Mouse (Mus musculus) myocyte (in vitro differentiated cells): ENCODE results near the gene Rbm47. TPM values are rescaled to one million over a fixed set of nuclear protein-coding genes. Genes with fewer than 3 reads are reported as not detected.

ENCODE experiments used
- H3K27me3 ChIP-seq: one replicate; pipeline ENCODE4 v1.6.1; 2011; ENCODE audit not compliant: control insufficient read depth, insufficient read depth, insufficient read length
- H3K36me3 ChIP-seq: one replicate; pipeline ENCODE4 v1.6.1; 2011; ENCODE audit not compliant: control insufficient read depth, insufficient read depth
- H3K4me2 ChIP-seq: one replicate; pipeline ENCODE4 v1.6.1; 2011; ENCODE audit warnings: low read depth, control low read depth
- H3K4me3 ChIP-seq: one replicate; pipeline ENCODE4 v1.5.1; 2011; ENCODE audit warnings: mild to moderate bottlenecking, control low read depth, moderate library complexity
- H3K79me2 ChIP-seq: one replicate; pipeline ENCODE4 v1.6.1; 2011; ENCODE audit not compliant: control insufficient read depth, insufficient read depth
- H3ac ChIP-seq: one replicate; pipeline ENCODE4 v1.6.1; 2011; ENCODE audit not compliant: control insufficient read depth, insufficient read length
- CEBPB ChIP-seq: IDR thresholded peaks from 2 replicates; pipeline ENCODE4 v1.6.1; 2011; ENCODE audit warnings: mild to moderate bottlenecking, moderate library complexity; ENCODE audit not compliant: poor library complexity, insufficient read depth, severe bottlenecking
- E2F4 ChIP-seq: IDR thresholded peaks from one replicate; pipeline ENCODE4 v1.6.1; 2011; ENCODE audit warnings: mild to moderate bottlenecking, control low read depth, moderate library complexity; ENCODE audit not compliant: insufficient read depth
- MAX ChIP-seq: IDR thresholded peaks from one replicate; pipeline ENCODE4 v1.6.1; 2011; ENCODE audit warnings: low read depth, mild to moderate bottlenecking, control low read depth
- MYOD1 ChIP-seq, 3 experiments: IDR thresholded peaks; one replicate each; pipeline ENCODE4 v1.6.1; 2011; ENCODE audit warnings: control low read depth in 2 of 3, low read depth in 2 of 3, mild to moderate bottlenecking in 2 of 3, moderate library complexity in 1 of 3; ENCODE audit not compliant: insufficient read length in 2 of 3, control insufficient read depth in 1 of 3
- MYOG ChIP-seq, 3 experiments: IDR thresholded peaks; one replicate each; pipeline ENCODE4 v1.6.1; 2011; ENCODE audit warnings: control low read depth in 2 of 3, low read depth in 2 of 3, mild to moderate bottlenecking in 2 of 3; ENCODE audit not compliant: insufficient read length in 2 of 3, control insufficient read depth in 1 of 3, insufficient read depth in 1 of 3
- POLR2A ChIP-seq: IDR thresholded peaks from one replicate; pipeline ENCODE4 v1.6.1; 2011; ENCODE audit warnings: low read depth, mild to moderate bottlenecking, control low read depth, moderate library complexity; ENCODE audit not compliant: insufficient read length
- POLR2AphosphoS2 ChIP-seq: IDR thresholded peaks from one replicate; pipeline ENCODE4 v1.6.1; 2011; ENCODE audit warnings: low read depth, control low read depth; ENCODE audit not compliant: insufficient read length
- REST ChIP-seq: IDR thresholded peaks from one replicate; pipeline ENCODE4 v1.6.1; 2011; ENCODE audit warnings: mild to moderate bottlenecking, control low read depth, moderate library complexity; ENCODE audit not compliant: insufficient read depth, insufficient read length
- SRF ChIP-seq: IDR thresholded peaks from one replicate; pipeline ENCODE4 v1.6.1; 2011; ENCODE audit warnings: low read depth; ENCODE audit not compliant: control insufficient read depth, insufficient read length
- TCF12 ChIP-seq: IDR thresholded peaks from one replicate; pipeline ENCODE4 v1.6.1; 2011; ENCODE audit warnings: mild to moderate bottlenecking, control low read depth; ENCODE audit not compliant: poor library complexity, insufficient read depth, severe bottlenecking
- TCF3 ChIP-seq: IDR thresholded peaks from one replicate; pipeline ENCODE4 v1.6.1; 2011; ENCODE audit warnings: low read depth, control low read depth; ENCODE audit not compliant: insufficient read length
- USF1 ChIP-seq: IDR thresholded peaks from one replicate; pipeline ENCODE4 v1.6.1; 2011; ENCODE audit warnings: low read depth, mild to moderate bottlenecking, control low read depth, moderate library complexity
- polyA plus RNA-seq: library from polyadenylated mRNA; unstranded; fragments of >200 nt; fragmentation: generic; extraction: Trizol; gene quantifications from one replicate; pipeline ENCODE4 v1.2.1, GENCODE M21; 2012; ENCODE audit warnings: missing spikeins

Gene Rbm47
- polyA plus RNA-seq, 1 experiment: 0.10 TPM

DNA sequence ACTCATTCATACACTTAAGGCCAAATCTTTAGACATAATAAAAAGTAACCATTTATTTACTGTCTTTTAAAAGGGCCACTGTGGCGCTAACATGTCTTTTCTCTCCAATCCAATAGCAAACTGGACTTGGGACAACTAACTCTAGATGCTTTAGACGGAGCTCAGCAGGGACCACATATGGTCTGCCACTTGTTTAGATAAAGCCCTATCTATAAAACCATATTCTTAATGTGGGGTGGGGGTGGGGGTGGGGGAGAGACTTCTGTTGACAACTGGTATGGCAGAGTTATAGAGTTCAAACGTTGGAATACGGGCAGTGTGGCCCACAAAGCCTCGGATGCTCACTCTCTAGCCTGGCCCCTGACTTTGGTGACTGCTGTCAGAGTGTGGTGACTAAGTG, 141.2 kb downstream of the Rbm47 start:
- no peaks in the 10 kb centered on the region for H3K27me3 ChIP-seq
- H3K4me3 ChIP-seq: no peak overlapping the region
- no peak for TF ChIP-seq POLR2A
- TF ChIP-seq SRF: no peak
- TF ChIP-seq TCF3: no peak
- no peak overlapping the region for H3K4me2 ChIP-seq
- no peak overlapping the region for H3ac ChIP-seq
- H3K79me2 ChIP-seq: no peaks in the 10 kb centered on the region
- H3K36me3 ChIP-seq: no peaks in the 10 kb centered on the region

DNA sequence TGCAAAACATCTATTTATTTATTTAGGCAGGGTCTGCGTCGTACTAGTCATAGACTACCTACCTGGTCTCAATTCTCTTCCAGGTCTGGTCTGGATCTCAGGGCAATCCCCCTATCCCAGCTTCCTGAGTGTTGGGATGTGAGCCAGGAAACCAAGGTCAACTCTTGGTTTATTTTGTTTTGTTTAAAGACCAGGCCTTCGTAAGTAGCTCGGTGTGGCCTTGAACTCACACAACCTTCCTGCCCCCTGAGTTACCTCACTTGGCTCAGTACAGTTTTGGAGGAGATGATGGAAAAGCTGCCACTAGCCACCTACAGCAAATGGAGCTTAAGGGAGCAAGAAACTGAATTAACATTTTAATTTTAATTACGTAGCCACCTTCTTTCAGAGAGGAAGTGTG, 144.7 kb downstream of the Rbm47 start:
- no peaks in the 10 kb centered on the region for H3K27me3 ChIP-seq
- no peak for TF ChIP-seq POLR2AphosphoS2
- no peak for TF ChIP-seq USF1
- TF ChIP-seq REST: no peak
- no peak for TF ChIP-seq TCF12
- no peak for TF ChIP-seq CEBPB
- no peak for TF ChIP-seq SRF
- TF ChIP-seq MYOG (IDR thresholded peaks at IDR 0.05; ENCODE audit: control insufficient read depth in 1 of 3, insufficient read depth in 1 of 3, insufficient read length in 2 of 3, low read depth in 2 of 3): no peak
- no peak for TF ChIP-seq MYOD1 (IDR thresholded peaks at IDR 0.05; ENCODE audit: control insufficient read depth in 1 of 3, insufficient read length in 2 of 3, low read depth in 2 of 3)
- no peak for TF ChIP-seq TCF3
- TF ChIP-seq MAX: no peak
- no peak for TF ChIP-seq POLR2A
- no peak for TF ChIP-seq E2F4
- no peak overlapping the region for H3K4me3 ChIP-seq
- no peak overlapping the region for H3K4me2 ChIP-seq
- H3K79me2 ChIP-seq: no peaks in the 10 kb centered on the region
- H3ac ChIP-seq: no peak overlapping the region
- no peaks in the 10 kb centered on the region for H3K36me3 ChIP-seq

- H3K36me3 ChIP-seq: no peaks in the 10 kb centered on the region
- H3ac ChIP-seq: no peak overlapping the region
- TF ChIP-seq REST (no peak), SRF (no peak), MAX (no peak), POLR2A (no peak), TCF3 (no peak), POLR2AphosphoS2 (no peak), USF1 (no peak), E2F4 (no peak), CEBPB (no peak), MYOD1 (IDR thresholded peaks at IDR 0.05; ENCODE audit: control insufficient read depth in 1 of 3, insufficient read length in 2 of 3, low read depth in 2 of 3) (no peak), MYOG (IDR thresholded peaks at IDR 0.05; ENCODE audit: control insufficient read depth in 1 of 3, insufficient read depth in 1 of 3, insufficient read length in 2 of 3, low read depth in 2 of 3) (no peak), TCF12 (no peak)
- no peaks in the 10 kb centered on the region for H3K79me2 ChIP-seq
- no peak overlapping the region for H3K4me2 ChIP-seq
- H3K27me3 ChIP-seq: no peaks in the 10 kb centered on the region
- no peak overlapping the region for H3K4me3 ChIP-seq
Observed at GRCm38 (mm10) chr5:66027206-66027605, 145.7 kb downstream of the Rbm47 start.

- no peaks in the 10 kb centered on the region for H3K27me3 ChIP-seq
- no peak for TF ChIP-seq TCF12
- no peak for TF ChIP-seq USF1
- no peak for TF ChIP-seq MAX
- no peak for TF ChIP-seq POLR2A
- TF ChIP-seq CEBPB: no peak
- TF ChIP-seq MYOD1 (IDR thresholded peaks at IDR 0.05; ENCODE audit: control insufficient read depth in 1 of 3, insufficient read length in 2 of 3, low read depth in 2 of 3): no peak
- TF ChIP-seq TCF3: no peak
- no peak for TF ChIP-seq REST
- TF ChIP-seq SRF: no peak
- no peak for TF ChIP-seq MYOG (IDR thresholded peaks at IDR 0.05; ENCODE audit: control insufficient read depth in 1 of 3, insufficient read depth in 1 of 3, insufficient read length in 2 of 3, low read depth in 2 of 3)
- no peak for TF ChIP-seq POLR2AphosphoS2
Observed at GRCm38 (mm10) chr5:66026796-66027195, 146.1 kb downstream of the Rbm47 start.

DNA sequence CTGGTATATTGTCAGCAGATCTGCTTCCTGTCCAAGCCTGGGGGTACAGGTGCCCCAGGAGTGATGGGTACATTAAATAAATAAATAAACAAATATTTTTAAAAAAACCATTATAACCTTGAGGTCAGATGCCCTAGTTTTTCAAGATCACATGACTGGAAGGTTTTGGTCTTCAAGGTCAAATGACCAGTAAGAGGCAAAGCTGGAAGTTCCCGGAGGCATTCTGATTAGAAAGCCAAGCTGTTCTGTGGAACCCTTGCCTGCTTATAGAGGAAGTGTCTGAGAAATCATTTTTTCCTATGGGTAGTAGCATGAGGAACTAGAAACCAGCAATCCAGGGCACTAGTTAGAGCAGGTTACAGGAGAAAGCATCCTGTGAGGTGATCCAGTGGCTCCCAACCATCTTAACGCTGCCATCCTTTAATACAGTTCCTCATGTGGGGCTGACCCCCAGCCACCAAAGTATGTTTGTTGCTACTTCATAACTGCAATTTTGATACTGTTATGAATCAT, 157.4 kb downstream of the Rbm47 start:
- no peaks in the 10 kb centered on the region for H3K36me3 ChIP-seq
- H3K79me2 ChIP-seq: no peaks in the 10 kb centered on the region
- TF ChIP-seq USF1 (no peak), REST (no peak), TCF12 (no peak), MYOG (IDR thresholded peaks at IDR 0.05; ENCODE audit: control insufficient read depth in 1 of 3, insufficient read depth in 1 of 3, insufficient read length in 2 of 3, low read depth in 2 of 3) (no peak)
- H3ac ChIP-seq: no peak overlapping the region
- no peak overlapping the region for H3K4me3 ChIP-seq
- H3K27me3 ChIP-seq: no peaks in the 10 kb centered on the region
- no peak overlapping the region for H3K4me2 ChIP-seq

More at GRCm38 (mm10) chr5:66026796-66027195, 146.1 kb downstream of the Rbm47 start:
- no peaks in the 10 kb centered on the region for H3K36me3 ChIP-seq
- H3K4me2 ChIP-seq: no peak overlapping the region
- H3ac ChIP-seq: no peak overlapping the region
- H3K4me3 ChIP-seq: no peak overlapping the region
- H3K79me2 ChIP-seq: no peaks in the 10 kb centered on the region
